Mouse (Mus musculus) midbrain, embryonic 16.5 days (tissue): ENCODE measurements at regions not wholly inside any gene's neighbourhood (a gene's known extent, or its start where the extent isn't known, plus 50 kb on each side); places are given as distances from the start of the nearest gene placed in this dataset.

ENCODE experiments used
- ATAC-seq: fragments of 200-750 bp; cut with Nextera tagmentation; 2 replicates; pipeline ENCODE4 v1.8.0; 2017; ENCODE audit warnings: moderate TSS enrichment
- H3K27ac ChIP-seq: fragments of 300-500 bp; sonication (generic); 2 replicates; pipeline ENCODE4 v1.5.1; 2014; ENCODE audit warnings: mild to moderate bottlenecking, low read length, mixed read lengths
- H3K27me3 ChIP-seq: fragments of 300-500 bp; sonication (generic); 2 replicates; pipeline ENCODE4 v1.6.1; 2014; ENCODE audit warnings: low read depth, low read length, mixed read lengths; ENCODE audit not compliant: control insufficient read depth, insufficient read depth
- H3K36me3 ChIP-seq: fragments of 300-500 bp; sonication (generic); 2 replicates; pipeline ENCODE4 v1.6.1; 2014; ENCODE audit warnings: mild to moderate bottlenecking, low read length, moderate library complexity, mixed read lengths; ENCODE audit not compliant: control insufficient read depth, insufficient read depth
- H3K4me1 ChIP-seq: fragments of 300-500 bp; sonication (generic); 2 replicates; pipeline ENCODE4 v1.6.1; 2014; ENCODE audit warnings: mild to moderate bottlenecking, low read length, mixed read lengths; ENCODE audit not compliant: control insufficient read depth, insufficient read depth
- H3K4me2 ChIP-seq: fragments of 300-500 bp; sonication (generic); 2 replicates; pipeline ENCODE4 v1.6.1; 2014; ENCODE audit warnings: mild to moderate bottlenecking, low read length, mixed read lengths
- H3K4me3 ChIP-seq: fragments of 300-500 bp; sonication (generic); 2 replicates; pipeline ENCODE4 v1.5.1; 2014; ENCODE audit warnings: low read depth, mild to moderate bottlenecking, low read length, moderate library complexity, mixed read lengths
- H3K9ac ChIP-seq: fragments of 300-500 bp; sonication (generic); 2 replicates; pipeline ENCODE4 v1.6.1; 2014; ENCODE audit warnings: low read depth, low read length, mixed read lengths
- H3K9me3 ChIP-seq: fragments of 300-500 bp; sonication (generic); replicated peaks from 2 replicates; pipeline ENCODE4 v1.6.1; 2014; ENCODE audit warnings: mild to moderate bottlenecking, low read length, mixed read lengths; ENCODE audit not compliant: control insufficient read depth, poor library complexity, severe bottlenecking
- WGBS: fragments of 180-500 bp; shearing (Covaris S2); extraction: QIAGEN DNeasy Blood & Tissue Kit; methylation state at CpG from one replicate; pipeline ENCODE4 v1.1.7; 2014; 5-methylcytosine and 5-hydroxymethylcytosine counted together

DNA sequence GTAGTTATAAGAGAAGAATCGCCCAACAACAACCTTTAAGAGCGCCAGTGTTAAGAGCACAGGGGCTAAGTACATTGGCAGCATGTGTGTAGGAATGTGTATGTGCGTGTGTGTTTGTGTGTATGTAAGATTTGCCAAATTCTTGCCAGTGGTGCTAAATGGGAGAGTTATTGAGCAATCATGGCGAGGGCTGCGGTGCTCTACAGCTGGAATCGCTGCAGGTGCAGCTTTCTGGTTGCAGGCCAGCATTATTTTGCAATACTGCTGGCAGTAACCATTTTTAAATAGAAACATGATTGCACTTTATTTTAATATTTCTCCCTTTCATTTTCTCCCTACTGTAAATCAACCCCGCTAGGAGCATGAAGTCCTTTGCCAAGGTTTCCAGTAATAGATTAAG is 313.2 kb downstream of the Rnf144b start:
- Histone ChIP-seq H3K9ac (no peak overlapping the region), H3K27me3 (no peaks in the 10 kb centered on the region), H3K4me3 (no peak overlapping the region), H3K36me3 (no peaks in the 10 kb centered on the region), H3K27ac (no peak overlapping the region), H3K4me2 (no peak overlapping the region), H3K4me1 (no peaks in the 10 kb centered on the region), H3K9me3 (no peaks in the 10 kb centered on the region)
- no peak for ATAC-seq
- WGBS, result 95% methylated on average over 7 of the region's 7 CpGs

DNA sequence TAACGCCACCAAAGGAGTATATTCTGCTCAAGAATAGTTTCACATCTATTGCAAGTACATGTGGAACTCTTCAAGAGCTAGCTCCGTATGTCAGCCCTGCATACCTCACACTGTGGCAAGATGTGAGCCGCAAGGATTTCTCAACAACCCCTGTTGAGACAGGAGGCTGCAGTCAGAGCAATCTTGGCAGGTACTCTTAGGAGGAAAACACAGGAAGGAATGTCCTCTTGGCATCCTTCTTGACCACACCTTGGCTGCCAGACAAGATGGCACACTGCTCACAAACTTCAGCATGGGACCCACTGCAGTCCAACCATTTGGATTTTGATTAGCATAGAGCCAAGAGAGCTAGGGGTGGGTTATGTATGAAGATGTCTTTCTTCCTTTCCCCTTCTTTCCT is 322.4 kb downstream of the Rnf144b start:
- H3K9ac ChIP-seq, result no peak overlapping the region
- no peak overlapping the region for H3K27ac ChIP-seq
- 85% methylated on average over 3 of the region's 3 CpGs for WGBS
- no peak for ATAC-seq
- H3K4me1 ChIP-seq, result no peaks in the 10 kb centered on the region
- H3K27me3 ChIP-seq, result no peaks in the 10 kb centered on the region
- no peaks in the 10 kb centered on the region for H3K9me3 ChIP-seq
- no peak overlapping the region for H3K4me2 ChIP-seq
- H3K36me3 ChIP-seq, result no peaks in the 10 kb centered on the region
- no peak overlapping the region for H3K4me3 ChIP-seq

DNA sequence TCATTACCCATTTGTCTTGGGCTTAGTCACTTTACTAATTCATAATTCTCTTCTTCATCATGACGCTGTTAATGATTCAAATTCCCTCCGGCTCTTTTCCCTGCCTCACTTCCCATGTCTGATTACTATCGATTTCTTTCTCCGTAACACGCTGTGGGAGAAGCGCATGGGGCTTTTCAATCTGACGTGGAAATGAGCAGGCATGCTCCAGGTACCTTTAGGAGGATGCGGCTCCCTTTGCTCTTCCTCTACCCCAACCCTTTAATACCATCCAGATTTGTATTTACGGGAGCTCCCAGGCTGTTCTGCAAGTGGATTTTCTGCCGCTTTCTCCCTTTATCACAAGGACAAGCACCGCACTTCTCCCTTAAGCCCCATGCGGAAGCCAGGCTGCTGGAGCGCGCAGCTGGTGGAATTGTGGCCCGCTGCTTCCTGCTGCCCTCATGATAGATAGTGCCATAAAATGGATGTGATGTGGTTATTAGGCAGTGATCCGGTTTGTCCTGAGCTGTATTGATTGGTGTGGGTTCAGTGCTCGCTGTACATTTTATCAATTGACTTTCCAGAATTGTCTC is 329.8 kb downstream of the Rnf144b start:
- no peak overlapping the region for H3K4me3 ChIP-seq
- no peak for ATAC-seq
- 63% methylated on average over 17 of the region's 17 CpGs for WGBS
- no peaks in the 10 kb centered on the region for H3K27me3 ChIP-seq
- no peaks in the 10 kb centered on the region; the same call in 1 of the 2 replicates for H3K4me1 ChIP-seq
- no peaks in the 10 kb centered on the region for H3K9me3 ChIP-seq
- 0 out of 2 replicates have a peak overlapping the region, but pooled peaks have one; percentile 1 for H3K9ac ChIP-seq
- H3K27ac ChIP-seq, result peak overlapping the region; percentile 53; the same call in 1 of the 2 replicates
- peak overlapping the region; percentile 31; the same call in 1 of the 2 replicates for H3K4me2 ChIP-seq
- no peaks in the 10 kb centered on the region for H3K36me3 ChIP-seq

DNA sequence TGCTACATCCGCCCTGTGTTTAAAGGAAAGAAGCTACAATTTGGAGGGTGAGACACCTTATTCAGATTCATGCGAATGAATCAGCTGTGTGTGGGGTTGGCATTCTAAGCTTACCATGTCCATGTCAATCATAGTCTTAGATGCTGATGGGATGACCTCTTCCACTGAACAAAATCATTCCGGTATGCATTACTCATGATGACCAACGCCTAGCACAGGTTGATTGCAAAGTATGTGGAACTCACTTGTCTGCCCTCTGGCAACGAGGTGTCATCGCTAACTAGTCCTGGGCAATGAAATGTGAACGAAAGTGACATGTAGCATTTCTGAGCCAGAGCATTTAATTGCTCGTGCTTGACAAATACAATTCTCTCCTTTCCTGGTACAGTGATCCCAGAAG is 339.7 kb downstream of the Rnf144b start:
- no peaks in the 10 kb centered on the region for H3K9me3 ChIP-seq
- no peak overlapping the region for H3K4me2 ChIP-seq
- H3K4me3 ChIP-seq, result no peak overlapping the region
- H3K9ac ChIP-seq, result no peak overlapping the region
- H3K36me3 ChIP-seq, result no peaks in the 10 kb centered on the region
- peak overlapping the region; percentile 32; the same call in 1 of the 2 replicates for H3K27ac ChIP-seq
- H3K27me3 ChIP-seq, result no peaks in the 10 kb centered on the region
- ATAC-seq, result peak; percentile 58
- 81% methylated on average over 8 of the region's 8 CpGs for WGBS
- no peaks in the 10 kb centered on the region for H3K4me1 ChIP-seq

DNA sequence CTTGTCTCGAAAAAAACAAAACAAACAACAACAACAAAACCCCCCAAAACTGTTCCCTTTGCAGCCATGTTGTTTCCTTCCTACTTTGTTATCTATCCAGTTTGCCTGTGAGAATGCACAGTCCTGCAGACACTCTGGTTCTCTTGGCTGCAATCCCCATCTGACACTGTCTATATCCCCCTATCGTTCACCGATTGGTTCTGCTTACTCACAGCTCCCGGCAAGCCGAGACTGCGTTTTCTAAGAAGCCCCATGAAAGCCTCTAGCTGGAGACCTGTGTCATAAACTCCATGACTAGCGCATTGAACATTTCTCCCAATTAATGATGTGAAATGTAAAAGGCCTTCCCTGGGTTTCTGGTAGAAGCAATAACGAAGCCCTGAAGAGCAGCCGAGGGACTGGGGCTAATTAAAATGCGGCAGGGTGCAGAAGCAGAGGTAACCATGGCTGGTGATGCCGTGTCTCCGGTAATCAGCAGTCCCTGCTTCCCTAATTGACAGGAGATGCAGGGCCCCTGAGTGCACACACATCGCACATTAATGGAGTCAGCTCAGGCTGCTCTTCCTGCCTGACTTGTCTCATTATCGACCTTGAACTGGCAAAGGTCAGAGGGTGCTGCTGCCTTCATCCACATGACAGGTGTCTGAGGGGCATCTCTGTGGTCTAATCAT is 349.2 kb downstream of the Rnf144b start:
- peak; percentile 93 for ATAC-seq

DNA sequence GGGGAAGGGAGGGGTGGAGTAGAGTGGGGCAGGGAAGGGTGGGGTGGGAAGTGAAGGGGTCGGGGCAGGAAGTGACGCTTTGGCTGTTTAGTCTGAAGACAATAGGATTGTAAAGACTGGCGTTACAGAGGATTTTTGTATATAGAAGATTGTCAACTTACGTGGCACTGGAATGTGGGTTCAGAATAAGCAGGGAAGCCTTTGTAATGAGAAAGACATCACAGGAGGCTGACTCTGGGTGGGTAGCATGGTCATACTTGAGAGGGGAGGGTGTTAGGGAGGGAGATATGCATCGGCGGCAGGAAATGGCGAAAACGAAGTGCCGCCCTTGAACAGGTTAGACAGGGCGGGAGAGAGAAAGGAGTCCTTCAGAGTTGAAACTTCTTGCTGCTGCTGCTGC is 357.7 kb downstream of the Rnf144b start:
- no peaks in the 10 kb centered on the region for H3K36me3 ChIP-seq
- no peaks in the 10 kb centered on the region for H3K9me3 ChIP-seq
- H3K27me3 ChIP-seq, result no peaks in the 10 kb centered on the region
- no peak overlapping the region for H3K27ac ChIP-seq
- no peak overlapping the region for H3K9ac ChIP-seq
- ATAC-seq, result no peak
- H3K4me2 ChIP-seq, result no peak overlapping the region
- no peaks in the 10 kb centered on the region for H3K4me1 ChIP-seq
- no peak overlapping the region for H3K4me3 ChIP-seq
- 74% methylated on average over 10 of the region's 10 CpGs for WGBS

More for the DNA sequence above, 349.2 kb downstream of the Rnf144b start:
- no peaks in the 10 kb centered on the region for H3K9me3 ChIP-seq
- H3K4me2 ChIP-seq, result peak overlapping the region; percentile 2; the same call in 1 of the 2 replicates
- WGBS, result 33% methylated on average over 14 of the region's 14 CpGs
- peaks cover 6% of the 10 kb centered on the region for H3K4me1 ChIP-seq
- H3K27me3 ChIP-seq, result no peaks in the 10 kb centered on the region
- no peaks in the 10 kb centered on the region for H3K36me3 ChIP-seq
- peak overlapping the region; percentile 64 for H3K27ac ChIP-seq
- H3K4me3 ChIP-seq, result no peak overlapping the region
- peak overlapping the region; percentile 23; the same call in 1 of the 2 replicates for H3K9ac ChIP-seq

DNA sequence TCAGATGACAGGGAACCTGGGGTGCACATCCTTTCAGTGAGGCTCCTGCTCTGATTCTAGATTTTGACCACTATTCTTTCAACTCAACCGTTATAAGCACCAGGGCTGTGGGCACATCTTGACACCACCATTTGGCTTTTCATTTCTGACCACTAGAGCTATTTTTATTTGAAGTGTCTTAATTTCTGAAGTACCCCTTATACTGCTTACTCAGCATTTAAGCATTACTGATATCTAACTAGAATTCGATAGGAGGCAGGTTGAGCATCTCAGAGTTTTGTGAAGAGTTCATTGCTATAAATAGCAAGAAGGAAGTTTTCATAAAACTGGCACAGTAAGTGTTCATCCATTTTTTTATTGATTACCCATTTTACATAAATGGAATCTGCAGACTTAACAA is 362.4 kb downstream of the Rnf144b start:
- no peaks in the 10 kb centered on the region for H3K27me3 ChIP-seq
- H3K4me3 ChIP-seq, result no peak overlapping the region
- 94% methylated on average over 2 of the region's 2 CpGs for WGBS

DNA sequence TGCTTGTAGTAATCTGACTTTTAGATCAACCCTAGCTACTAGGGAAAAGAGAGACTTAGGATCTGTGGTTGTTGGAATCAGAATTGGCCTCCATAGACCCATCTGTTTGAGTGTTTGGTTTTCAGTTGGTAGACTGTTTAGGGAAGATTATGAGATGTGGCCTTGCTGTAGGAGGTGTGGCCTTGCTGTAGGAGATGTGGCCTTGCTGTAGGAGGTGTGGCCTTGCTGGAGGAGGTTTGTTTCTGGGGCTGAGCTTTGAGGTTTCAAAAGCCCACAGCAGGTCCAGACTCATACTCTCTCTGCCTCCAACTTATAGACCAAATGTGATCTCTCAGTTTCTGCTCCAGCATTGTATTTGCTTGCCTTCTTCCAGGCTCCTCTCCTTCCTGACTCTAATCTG is 363.7 kb downstream of the Rnf144b start:
- Histone ChIP-seq H3K4me3 (no peak overlapping the region), H3K4me2 (no peak overlapping the region), H3K27ac (no peak overlapping the region), H3K9me3 (no peaks in the 10 kb centered on the region), H3K36me3 (no peaks in the 10 kb centered on the region), H3K9ac (no peak overlapping the region), H3K27me3 (no peaks in the 10 kb centered on the region), H3K4me1 (no peaks in the 10 kb centered on the region)
- ATAC-seq, result no peak

More for the DNA sequence above, 362.4 kb downstream of the Rnf144b start:
- Histone ChIP-seq H3K36me3 (no peaks in the 10 kb centered on the region), H3K4me1 (no peaks in the 10 kb centered on the region), H3K4me2 (no peak overlapping the region), H3K9ac (no peak overlapping the region), H3K27ac (no peak overlapping the region), H3K9me3 (no peaks in the 10 kb centered on the region)
- no peak for ATAC-seq

DNA sequence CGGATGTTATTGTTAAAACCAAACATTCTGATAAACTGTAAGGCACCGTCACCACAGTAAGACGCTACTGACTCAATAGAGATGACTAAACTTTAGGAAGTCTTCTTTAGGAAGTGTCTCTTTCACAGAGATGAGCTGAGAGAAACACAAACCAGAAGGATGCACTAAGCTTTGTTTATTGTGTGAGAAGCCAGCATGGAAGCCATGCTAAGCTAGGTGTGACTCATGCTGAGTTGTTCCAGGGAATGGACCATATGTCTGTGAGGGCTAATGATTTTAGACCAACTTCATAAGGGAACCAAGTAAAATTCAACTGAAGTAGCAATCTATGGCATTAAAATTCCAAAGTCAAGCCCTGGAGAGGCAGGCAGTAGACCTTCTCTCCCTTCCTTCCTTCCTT is 364.2 kb downstream of the Rnf144b start:
- Histone ChIP-seq H3K27ac (no peak overlapping the region), H3K27me3 (no peaks in the 10 kb centered on the region), H3K4me2 (no peak overlapping the region), H3K9me3 (no peaks in the 10 kb centered on the region), H3K4me3 (no peak overlapping the region), H3K36me3 (no peaks in the 10 kb centered on the region), H3K9ac (no peak overlapping the region), H3K4me1 (no peaks in the 10 kb centered on the region)
- ATAC-seq, result no peak
- 96% methylated on average over 3 of the region's 3 CpGs for WGBS
